Mouse (Mus musculus) limb, embryonic 13.5 days (tissue): ENCODE results near the gene Ankrd2. TPM values are rescaled to one million over a fixed set of nuclear protein-coding genes. Genes with fewer than 3 reads are reported as not detected.

Source experiments
- ATAC-seq: fragments of 200-750 bp; cut with Nextera tagmentation; 2 replicates; pipeline ENCODE4 v1.8.0; 2017; ENCODE audit warnings: low read depth, moderate number of reproducible peaks, moderate TSS enrichment; ENCODE audit not compliant: low FRiP score
- H3K27ac ChIP-seq: fragments of 300-500 bp; sonication (generic); 2 replicates; pipeline ENCODE4 v1.5.1; 2015; ENCODE audit warnings: inconsistent platforms, mild to moderate bottlenecking, moderate library complexity
- H3K27me3 ChIP-seq: fragments of 300-500 bp; sonication (generic); 2 replicates; pipeline ENCODE4 v1.6.1; 2015; ENCODE audit warnings: mild to moderate bottlenecking, inconsistent platforms
- H3K36me3 ChIP-seq: fragments of 300-500 bp; sonication (generic); 2 replicates; pipeline ENCODE4 v1.6.1; 2015; ENCODE audit warnings: inconsistent platforms, mild to moderate bottlenecking, moderate library complexity
- H3K4me1 ChIP-seq: fragments of 300-500 bp; sonication (generic); 2 replicates; pipeline ENCODE4 v1.6.1; 2015; ENCODE audit warnings: inconsistent platforms
- H3K4me2 ChIP-seq: fragments of 300-500 bp; sonication (generic); replicated peaks from 2 replicates; pipeline ENCODE4 v1.6.1; 2015; ENCODE audit warnings: inconsistent platforms, mild to moderate bottlenecking, moderate library complexity
- H3K4me3 ChIP-seq: fragments of 300-500 bp; sonication (generic); 2 replicates; pipeline ENCODE4 v1.5.1; 2015; ENCODE audit warnings: moderate library complexity, mild to moderate bottlenecking, inconsistent platforms
- H3K9ac ChIP-seq: fragments of 300-500 bp; sonication (generic); 2 replicates; pipeline ENCODE4 v1.6.1; 2015; ENCODE audit warnings: mild to moderate bottlenecking, inconsistent platforms
- H3K9me3 ChIP-seq: fragments of 300-500 bp; sonication (generic); 2 replicates; pipeline ENCODE4 v1.6.1; 2016; ENCODE audit warnings: inconsistent platforms
- WGBS: fragments of 180-500 bp; shearing (Covaris S2); methylation state at CpG from one replicate; pipeline ENCODE4 v1.1.7; 2015; 5-methylcytosine and 5-hydroxymethylcytosine counted together
- polyA plus RNA-seq: library from polyadenylated mRNA; unstranded; fragments of >200 nt; fragmentation: Nextera tagmentation; extraction: Ambion mirVana; gene quantifications from 2 replicates; pipeline ENCODE4 v1.2.1, GENCODE M21; 2015

The Ankrd2 gene
- 0.22 and 0.57 TPM in 2 replicates for polyA plus RNA-seq

DNA sequence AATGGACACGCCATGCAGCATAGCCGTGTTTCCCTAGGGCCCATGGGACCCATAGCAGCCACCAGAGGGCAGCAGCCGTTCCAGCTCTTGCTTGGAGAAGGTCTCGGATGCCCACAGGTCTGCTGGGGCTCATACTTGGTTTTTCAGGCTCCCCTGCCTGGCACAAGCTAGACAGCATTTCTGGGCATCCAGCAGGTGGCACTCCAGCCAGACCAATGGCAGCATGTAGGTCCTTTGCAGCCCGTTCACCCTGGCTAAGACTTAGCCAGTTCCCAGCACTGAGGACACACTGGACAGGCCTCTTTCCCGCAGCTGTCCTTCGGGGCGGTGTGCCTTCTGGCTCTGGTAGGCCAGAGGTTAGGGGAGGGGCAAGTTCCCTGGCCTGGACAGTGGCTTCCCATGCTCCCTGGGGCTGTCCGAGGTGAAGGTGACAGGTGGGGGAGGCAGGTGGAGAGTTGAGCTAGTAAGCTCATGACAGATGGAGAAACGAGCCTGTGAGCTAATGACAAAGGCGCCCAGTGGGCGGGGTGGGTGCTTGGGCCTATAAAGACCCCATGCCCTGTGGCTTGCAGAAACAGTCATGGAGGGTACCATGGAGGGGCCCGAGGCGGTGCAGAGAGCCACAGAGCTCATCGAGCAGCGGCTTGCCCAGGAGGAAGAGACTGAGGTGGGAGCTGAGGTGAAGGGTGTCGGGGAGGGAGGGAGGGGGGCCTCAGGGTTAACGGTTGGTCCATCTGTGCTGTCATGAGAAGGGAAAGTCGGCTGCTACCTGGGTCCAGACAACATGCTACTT is at the start of gene Ankrd2:
Ankrd2 (plus strand) TSS at position 545 of the 793 bp plus-strand sequence.
- H3K27ac ChIP-seq, result peak within 1 kb of the TSS; percentile 23; the same call in 1 of the 2 replicates
- peaks cover 9% of the 10 kb centered on the region for H3K27me3 ChIP-seq
- no peak within 1 kb of the TSS for H3K4me3 ChIP-seq
- H3K4me1 ChIP-seq, result peaks cover 25% of the 10 kb centered on the region
- H3K9me3 ChIP-seq, result no peaks in the 10 kb centered on the region
- ATAC-seq, result peak; percentile 55
- peak within 1 kb of the TSS; percentile 21; the same call in 1 of the 2 replicates for H3K4me2 ChIP-seq
- 67% methylated on average over 19 of the region's 19 CpGs for WGBS
- peaks cover 25% of the 10 kb centered on the region for H3K36me3 ChIP-seq
- H3K9ac ChIP-seq, result peak within 1 kb of the TSS; percentile 8; the same call in 1 of the 2 replicates

DNA sequence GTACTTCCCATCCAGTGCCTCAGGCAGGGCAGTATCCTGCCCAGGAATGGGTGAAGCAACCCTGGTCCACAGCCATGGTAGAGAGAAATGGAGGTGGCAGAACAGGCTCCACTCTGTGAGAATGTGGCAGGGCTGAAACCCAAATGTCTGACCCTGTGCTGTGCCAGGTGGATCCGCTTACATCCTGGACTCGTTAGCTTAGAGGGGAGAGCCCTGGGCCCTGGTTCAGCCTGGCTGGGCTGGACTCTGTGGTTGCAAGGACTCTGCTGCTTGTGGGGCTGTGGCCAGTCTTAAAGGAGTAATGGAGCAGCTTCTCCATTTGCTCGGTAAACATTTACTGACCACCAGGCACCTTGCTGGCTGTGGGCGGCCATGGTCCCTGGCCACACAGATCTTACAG is 48.6 kb upstream of the Ankrd2 start:
- 79% methylated on average over 4 of the region's 4 CpGs for WGBS

GRCm38 (mm10) chr19:41989810-41990209 is 46.0 kb upstream of the Ankrd2 start:
- 81% methylated on average over 6 of the region's 6 CpGs for WGBS
- Histone ChIP-seq H3K36me3 (no peaks in the 10 kb centered on the region), H3K4me3 (no peak overlapping the region), H3K9ac (no peak overlapping the region), H3K27me3 (no peaks in the 10 kb centered on the region), H3K4me1 (peaks cover 18% of the 10 kb centered on the region), H3K4me2 (no peak overlapping the region), H3K27ac (no peak overlapping the region), H3K9me3 (no peaks in the 10 kb centered on the region)
- no peak for ATAC-seq

More for the DNA sequence above, 48.6 kb upstream of the Ankrd2 start:
- ATAC-seq, result no peak
- H3K36me3 ChIP-seq, result no peaks in the 10 kb centered on the region
- no peak overlapping the region for H3K4me2 ChIP-seq
- H3K9ac ChIP-seq, result no peak overlapping the region
- H3K4me1 ChIP-seq, result peaks cover 21% of the 10 kb centered on the region
- no peaks in the 10 kb centered on the region for H3K9me3 ChIP-seq
- H3K27ac ChIP-seq, result no peak overlapping the region
- H3K4me3 ChIP-seq, result no peak overlapping the region
- H3K27me3 ChIP-seq, result no peaks in the 10 kb centered on the region

DNA sequence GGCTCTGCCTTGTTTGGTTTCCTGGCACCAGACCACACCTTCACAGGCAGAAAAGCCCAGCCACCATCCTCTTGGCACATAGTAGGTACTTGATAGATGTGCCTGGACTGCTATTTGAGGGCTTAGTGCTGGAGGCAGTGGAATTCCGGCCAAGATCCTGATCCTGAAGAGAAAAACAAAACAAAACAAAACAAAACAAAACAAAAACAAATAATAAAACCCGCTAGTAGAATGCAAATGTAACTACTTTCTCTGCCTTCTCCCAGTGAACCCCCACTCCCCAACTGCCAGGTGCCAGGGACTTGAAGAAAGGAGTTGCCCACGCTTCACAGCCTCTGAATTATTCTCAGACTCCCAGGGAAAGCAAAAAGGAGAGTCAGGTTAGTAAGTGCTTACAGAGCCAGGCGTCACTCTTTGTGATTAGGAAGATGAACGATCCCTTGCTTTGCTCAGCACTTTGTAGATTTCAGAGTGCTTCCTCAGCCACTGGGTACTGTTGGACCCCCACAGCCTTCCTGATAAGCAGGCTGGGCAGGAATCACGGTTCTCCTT is 43.8 kb upstream of the Ankrd2 start:
- H3K36me3 ChIP-seq, result no peaks in the 10 kb centered on the region
- peak overlapping the region; percentile 35; the same call in 1 of the 2 replicates for H3K9ac ChIP-seq
- no peak for ATAC-seq
- WGBS, result 39% methylated on average over 6 of the region's 6 CpGs
- no peaks in the 10 kb centered on the region for H3K9me3 ChIP-seq
- no peak overlapping the region for H3K27ac ChIP-seq
- H3K4me2 ChIP-seq, result no peak overlapping the region
- H3K4me3 ChIP-seq, result no peak overlapping the region
- peaks cover 39% of the 10 kb centered on the region for H3K4me1 ChIP-seq
- no peaks in the 10 kb centered on the region for H3K27me3 ChIP-seq

GRCm38 (mm10) chr19:41992971-41993370 is 42.8 kb upstream of the Ankrd2 start:
- no peak overlapping the region for H3K9ac ChIP-seq
- H3K4me1 ChIP-seq, result peaks cover 49% of the 10 kb centered on the region
- H3K27me3 ChIP-seq, result no peaks in the 10 kb centered on the region
- ATAC-seq, result no peak
- H3K9me3 ChIP-seq, result no peaks in the 10 kb centered on the region
- H3K36me3 ChIP-seq, result no peaks in the 10 kb centered on the region
- H3K27ac ChIP-seq, result no peak overlapping the region
- no peak overlapping the region for H3K4me2 ChIP-seq
- H3K4me3 ChIP-seq, result no peak overlapping the region
- 81% methylated on average over 2 of the region's 2 CpGs for WGBS

DNA sequence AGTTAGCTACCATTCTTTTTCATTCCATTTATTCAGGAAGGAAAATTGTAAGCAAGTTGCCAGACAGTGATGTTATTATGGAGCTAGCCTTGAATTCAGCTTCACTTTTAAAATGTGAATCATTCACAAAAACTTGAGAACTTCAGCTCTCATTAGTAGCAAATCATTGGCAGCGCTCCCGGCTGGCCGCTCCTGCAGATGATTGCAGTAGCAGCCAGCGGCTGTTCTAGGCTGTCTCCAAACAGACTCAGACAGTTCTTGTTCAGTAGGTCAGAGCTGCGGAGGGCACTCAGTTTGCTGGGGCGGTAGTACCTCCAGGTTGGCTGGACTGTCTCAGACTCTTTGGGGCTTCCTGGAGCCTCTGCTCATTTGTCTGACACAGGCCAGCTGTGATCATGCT is 42.3 kb upstream of the Ankrd2 start:
- 64% methylated on average over 6 of the region's 6 CpGs for WGBS
- H3K27me3 ChIP-seq, result no peaks in the 10 kb centered on the region
- H3K36me3 ChIP-seq, result no peaks in the 10 kb centered on the region
- H3K4me1 ChIP-seq, result peaks cover 52% of the 10 kb centered on the region
- no peak overlapping the region for H3K9ac ChIP-seq
- ATAC-seq, result no peak
- peak overlapping the region; percentile 16; the same call in 1 of the 2 replicates for H3K27ac ChIP-seq
- H3K9me3 ChIP-seq, result no peaks in the 10 kb centered on the region
- H3K4me2 ChIP-seq, result no peak overlapping the region
- no peak overlapping the region for H3K4me3 ChIP-seq

- Histone ChIP-seq H3K27me3 (no peaks in the 10 kb centered on the region), H3K4me2 (no peak overlapping the region), H3K9me3 (no peaks in the 10 kb centered on the region), H3K27ac (peak overlapping the region; percentile 16; the same call in 1 of the 2 replicates), H3K4me1 (peaks cover 56% of the 10 kb centered on the region), H3K9ac (no peak overlapping the region), H3K4me3 (no peak overlapping the region), H3K36me3 (no peaks in the 10 kb centered on the region)
- 85% methylated on average over 7 of the region's 7 CpGs for WGBS
- ATAC-seq, result no peak
These were observed 41.8 kb upstream of the Ankrd2 start for GRCm38 (mm10) chr19:41994023-41994422.

DNA sequence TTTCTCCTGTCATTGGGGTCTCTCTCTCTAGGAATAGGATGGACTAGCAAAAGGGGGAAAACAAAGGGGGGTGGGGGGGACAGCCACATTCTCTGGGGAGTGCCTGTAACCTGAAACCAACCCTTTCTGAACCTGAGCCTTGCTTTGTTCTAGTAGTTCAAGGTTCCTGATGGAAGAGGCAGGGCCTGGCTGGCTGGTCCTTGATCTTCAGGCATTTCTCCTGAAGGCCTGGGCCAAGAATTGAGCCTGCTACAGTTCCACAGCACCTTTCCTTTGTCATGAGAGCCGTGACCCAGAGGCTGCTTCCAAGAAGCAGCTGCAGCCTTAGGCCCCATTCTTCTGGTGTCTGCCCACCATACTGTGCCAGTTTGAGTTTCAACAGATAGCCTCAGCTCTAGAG is 40.3 kb upstream of the Ankrd2 start:
- ATAC-seq, result no peak
- Histone ChIP-seq H3K27ac (no peak overlapping the region), H3K4me2 (no peak overlapping the region), H3K9ac (no peak overlapping the region), H3K27me3 (no peaks in the 10 kb centered on the region), H3K36me3 (no peaks in the 10 kb centered on the region), H3K4me1 (peaks cover 71% of the 10 kb centered on the region), H3K9me3 (no peaks in the 10 kb centered on the region), H3K4me3 (no peak overlapping the region)
- 29% methylated on average over 1 of the region's 1 CpGs for WGBS

DNA sequence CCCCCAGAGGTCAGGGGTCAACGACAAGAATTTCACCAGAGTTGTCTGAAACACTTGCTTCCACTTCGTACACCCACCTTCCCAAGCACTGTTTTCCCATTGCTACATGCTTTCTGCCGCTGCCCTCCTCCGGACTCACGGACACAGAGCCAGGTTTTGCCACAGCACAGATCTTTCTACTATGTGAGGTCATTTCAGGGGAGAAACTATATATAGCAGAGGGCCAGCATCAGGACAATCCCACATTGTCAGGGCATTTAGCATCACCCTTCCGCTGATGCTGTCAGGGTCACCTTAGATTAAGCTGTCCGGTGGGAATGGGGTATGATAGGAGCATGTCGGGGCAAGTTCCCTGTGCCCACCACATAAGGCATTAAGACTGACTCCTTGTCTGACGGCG is 38.7 kb upstream of the Ankrd2 start:
- Histone ChIP-seq H3K36me3 (no peaks in the 10 kb centered on the region), H3K9me3 (no peaks in the 10 kb centered on the region), H3K27ac (no peak overlapping the region; the same call in 1 of the 2 replicates), H3K4me3 (no peak overlapping the region), H3K27me3 (no peaks in the 10 kb centered on the region), H3K4me2 (no peak overlapping the region), H3K4me1 (peaks cover 84% of the 10 kb centered on the region), H3K9ac (no peak overlapping the region)
- WGBS, result 66% methylated on average over 10 of the region's 10 CpGs
- no peak for ATAC-seq

DNA sequence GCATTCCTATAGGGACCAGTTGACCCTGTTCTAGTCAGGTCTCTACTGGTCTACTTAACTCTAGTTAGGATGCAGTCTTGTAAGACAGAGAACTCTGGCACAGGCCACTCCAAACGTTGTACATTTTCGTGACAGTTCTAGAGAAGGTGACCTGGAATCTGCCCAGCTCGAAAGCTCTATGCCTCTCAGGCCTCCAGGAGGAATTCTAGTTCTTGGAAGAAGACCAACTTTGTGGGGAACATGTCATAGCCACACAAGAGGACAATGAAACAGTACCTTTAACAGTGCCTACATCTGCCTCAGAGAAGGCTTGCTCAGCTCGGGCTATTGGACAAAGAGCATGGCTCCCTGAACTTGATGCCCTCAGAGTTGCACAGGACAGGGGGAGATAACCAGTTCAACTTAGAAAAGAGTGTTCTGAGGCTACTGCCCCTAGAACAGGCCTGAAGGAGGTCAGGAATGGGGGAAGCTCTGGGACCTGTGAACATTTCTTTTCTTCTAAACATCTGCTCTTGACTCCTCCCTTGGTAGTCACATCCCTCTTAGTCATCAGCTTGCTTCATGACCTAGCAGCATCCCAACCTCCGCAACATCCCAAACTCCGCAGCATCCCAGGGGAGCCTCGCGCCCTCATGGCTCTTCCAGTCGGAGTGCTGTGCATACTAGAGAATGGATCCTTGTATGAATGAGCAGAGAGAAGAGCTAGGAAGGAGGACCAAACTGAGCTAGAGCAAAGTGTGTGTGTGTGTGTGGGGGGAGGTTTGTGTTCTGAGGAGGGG is 36.8 kb upstream of the Ankrd2 start:
- no peak overlapping the region for H3K4me2 ChIP-seq
- H3K27me3 ChIP-seq, result no peaks in the 10 kb centered on the region
- H3K4me1 ChIP-seq, result peaks cover 71% of the 10 kb centered on the region
- ATAC-seq, result no peak
- H3K36me3 ChIP-seq, result no peaks in the 10 kb centered on the region
- H3K9me3 ChIP-seq, result no peaks in the 10 kb centered on the region
- no peak overlapping the region for H3K27ac ChIP-seq
- WGBS, result 87% methylated on average over 9 of the region's 9 CpGs
- no peak overlapping the region for H3K4me3 ChIP-seq
- H3K9ac ChIP-seq, result no peak overlapping the region

DNA sequence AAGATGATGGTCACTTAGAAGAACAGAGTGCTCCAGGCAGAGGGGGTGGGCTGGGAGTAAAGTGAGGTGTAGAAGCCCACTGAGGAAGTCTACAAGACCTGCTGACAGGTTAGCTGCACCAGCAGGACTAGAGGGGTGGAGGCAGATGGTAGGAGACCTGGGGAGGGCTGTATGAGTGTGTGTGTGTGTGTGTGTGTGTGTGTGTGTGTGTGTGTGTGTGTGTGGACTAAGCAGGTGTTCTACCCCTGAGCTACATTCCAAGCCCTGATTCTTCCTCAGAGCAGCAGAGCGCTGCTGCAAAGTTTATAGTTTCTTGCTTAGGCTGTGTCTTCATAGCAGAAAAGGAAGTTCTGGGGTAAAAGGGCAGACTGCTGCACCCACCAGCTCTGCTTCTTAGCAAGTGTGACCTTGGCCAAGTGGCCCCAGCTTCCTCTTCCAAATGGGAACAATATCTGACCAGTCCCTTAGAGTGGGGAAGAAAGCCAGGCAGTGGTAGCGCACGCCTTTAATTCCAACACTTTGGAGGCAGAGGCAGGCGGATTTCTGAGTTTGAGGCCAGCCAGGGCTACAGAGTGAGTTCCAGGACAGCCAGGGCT is 36.0 kb upstream of the Ankrd2 start:
- H3K27me3 ChIP-seq, result no peaks in the 10 kb centered on the region
- H3K4me3 ChIP-seq, result no peak overlapping the region
- no peak for ATAC-seq
- H3K9ac ChIP-seq, result no peak overlapping the region
- 85% methylated on average over 4 of the region's 4 CpGs for WGBS
- H3K27ac ChIP-seq, result peak overlapping the region; percentile 85
- H3K4me2 ChIP-seq, result no peak overlapping the region
- peaks cover 68% of the 10 kb centered on the region for H3K4me1 ChIP-seq
- H3K36me3 ChIP-seq, result no peaks in the 10 kb centered on the region
- no peaks in the 10 kb centered on the region for H3K9me3 ChIP-seq
